Mouse (Mus musculus): ENCODE results near the gene Cux2. TPM values are rescaled to one million over a fixed set of nuclear protein-coding genes. Genes with fewer than 3 reads are reported as not detected.
A peak's percentile ranks its signal among the peaks of the same experiment; 100 is the strongest.

Gene Cux2
- polyA plus RNA-seq, 1 experiment from 2014 or later, result not detected

DNA sequence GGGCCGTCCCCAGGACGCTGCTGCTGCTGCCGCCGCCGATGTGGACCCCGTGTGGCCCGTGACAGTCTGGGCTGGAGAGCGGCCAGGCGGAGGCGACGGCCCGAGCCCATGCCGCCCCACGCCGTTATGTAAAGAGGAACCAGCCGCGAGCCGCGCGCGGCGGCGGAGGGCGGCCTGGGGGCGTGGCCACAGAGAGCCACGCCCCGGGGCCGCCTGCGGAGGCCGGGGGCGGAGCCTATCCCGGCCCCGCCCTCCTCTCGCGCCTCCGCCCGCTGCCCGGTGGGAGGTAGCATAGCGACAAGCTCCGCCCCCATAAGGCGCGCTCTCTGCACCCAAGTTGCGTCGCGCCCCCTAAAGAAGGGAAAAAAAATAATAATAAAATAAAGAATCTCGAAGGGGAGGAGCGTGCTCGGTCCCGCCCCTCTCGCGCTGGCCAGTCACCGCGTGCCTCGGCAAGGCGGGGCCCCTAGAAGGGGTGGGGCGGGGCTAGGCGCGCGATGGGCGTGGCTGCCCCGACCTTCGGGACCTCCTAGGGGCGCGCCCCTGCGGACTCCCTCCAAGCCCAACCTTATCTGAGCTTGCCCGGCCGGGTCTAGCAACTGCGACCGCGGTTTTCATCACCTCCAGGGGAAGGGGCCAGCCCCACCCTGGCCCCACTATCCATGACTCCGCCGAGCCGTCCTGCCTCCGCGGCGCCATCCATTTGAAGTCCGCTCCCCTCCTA, 213.0 kb downstream of the Cux2 start:
- peak overlapping the region; percentile 92 for H3K27ac ChIP-seq
- peaks cover 41% of the 10 kb centered on the region for H3K79me2 ChIP-seq (ENCODE audit: inconsistent target)
- no peaks in the 10 kb centered on the region; the same call in 1 of the 2 replicates for H3K36me3 ChIP-seq (ENCODE audit: inconsistent target)
- peak overlapping the region; percentile 58 for H3K4me3 ChIP-seq (ENCODE audit: inconsistent target)
- under 1% methylated on average over 75 of the region's 77 CpGs for WGBS (ENCODE audit: missing documents)

DNA sequence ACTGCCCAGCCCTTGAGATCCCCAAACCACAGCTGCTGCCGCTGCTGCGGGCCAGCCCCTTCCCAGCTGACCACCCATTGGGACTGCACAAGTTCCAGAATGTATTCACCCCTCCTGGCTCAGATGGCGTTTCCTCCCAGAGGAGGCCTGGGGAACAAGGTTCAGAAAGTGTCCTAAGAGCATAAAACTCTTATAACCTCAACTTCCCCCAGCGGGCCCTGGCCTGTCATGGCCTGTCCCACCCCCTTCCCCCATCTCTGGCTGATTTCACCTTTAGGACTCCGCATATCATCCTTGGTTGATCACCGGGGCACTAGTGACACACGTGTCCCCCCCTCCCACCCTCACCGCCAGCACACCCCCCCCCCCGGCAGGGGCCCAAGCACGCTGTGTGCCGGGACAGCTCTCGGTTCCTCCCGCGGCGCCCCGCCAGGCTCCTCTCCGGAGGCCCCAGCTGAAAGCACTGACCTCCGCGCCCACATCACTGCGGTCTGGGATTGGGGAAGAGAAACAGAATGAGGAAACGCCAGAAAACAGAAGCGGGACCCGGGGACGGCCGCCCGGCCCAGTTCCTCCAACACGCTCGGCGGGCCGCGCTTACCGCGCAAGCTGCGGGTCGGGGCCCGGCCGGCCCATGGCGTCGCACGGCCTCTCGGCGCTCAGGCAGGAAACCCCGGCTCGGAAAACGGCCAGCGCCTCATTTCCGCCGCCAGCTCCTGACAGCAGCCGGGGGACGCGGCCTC, 213.8 kb downstream of the Cux2 start:
- Histone ChIP-seq H3K79me2 (ENCODE audit: inconsistent target) (peaks cover 48% of the 10 kb centered on the region), H3K27ac (peak overlapping the region; percentile 99)
- WGBS (ENCODE audit: missing documents), result 0% methylated on average over 38 of the region's 51 CpGs

DNA sequence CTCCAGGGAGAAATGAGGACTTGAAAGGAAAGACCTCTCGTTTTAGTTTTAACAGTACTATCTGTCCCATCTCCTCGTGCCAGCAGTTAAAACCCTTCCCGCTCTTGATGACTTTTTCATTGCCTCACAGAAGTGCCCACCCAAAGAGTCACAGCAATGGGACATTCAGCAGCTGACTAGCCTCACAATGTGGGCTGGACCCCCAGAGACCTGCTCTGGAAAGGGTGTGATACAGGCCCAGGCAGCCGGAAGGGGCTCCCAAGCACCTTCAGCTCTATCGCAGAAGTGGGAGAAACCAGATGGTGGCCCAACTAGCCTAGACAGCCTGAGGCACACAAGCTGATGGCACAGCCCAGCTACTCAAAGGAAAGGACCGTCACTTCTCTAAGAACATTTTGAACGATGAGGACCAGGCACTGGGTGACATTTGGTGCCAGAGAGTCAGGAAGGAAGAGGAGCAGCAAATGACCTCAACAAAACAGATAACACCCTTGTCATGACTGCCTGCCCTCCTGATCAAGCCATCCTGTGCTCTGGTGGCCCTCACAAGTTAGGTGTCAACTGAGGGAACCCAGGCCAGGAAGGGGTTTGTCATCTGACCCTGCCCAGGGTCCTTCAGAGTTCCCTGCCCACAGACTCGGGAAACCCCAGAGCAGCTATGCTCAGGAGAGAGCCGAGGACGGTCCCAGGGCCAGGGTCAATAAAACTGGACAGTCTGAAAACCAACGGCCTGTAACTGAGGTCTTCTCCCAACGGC, 214.7 kb downstream of the Cux2 start:
- Histone ChIP-seq H3K36me3 (ENCODE audit: inconsistent target) (no peaks in the 10 kb centered on the region; the same call in 1 of the 2 replicates), H3K79me2 (ENCODE audit: inconsistent target) (peaks cover 58% of the 10 kb centered on the region), H3K27ac (peak overlapping the region; percentile 99), H3K4me3 (ENCODE audit: inconsistent target) (peak overlapping the region; percentile 97)
- 6% methylated on average over 12 of the region's 12 CpGs for WGBS (ENCODE audit: missing documents)

More for the DNA sequence above, 213.8 kb downstream of the Cux2 start:
- Histone ChIP-seq H3K4me3 (ENCODE audit: inconsistent target) (peak overlapping the region; percentile 97), H3K36me3 (ENCODE audit: inconsistent target) (no peaks in the 10 kb centered on the region; the same call in 1 of the 2 replicates)

DNA sequence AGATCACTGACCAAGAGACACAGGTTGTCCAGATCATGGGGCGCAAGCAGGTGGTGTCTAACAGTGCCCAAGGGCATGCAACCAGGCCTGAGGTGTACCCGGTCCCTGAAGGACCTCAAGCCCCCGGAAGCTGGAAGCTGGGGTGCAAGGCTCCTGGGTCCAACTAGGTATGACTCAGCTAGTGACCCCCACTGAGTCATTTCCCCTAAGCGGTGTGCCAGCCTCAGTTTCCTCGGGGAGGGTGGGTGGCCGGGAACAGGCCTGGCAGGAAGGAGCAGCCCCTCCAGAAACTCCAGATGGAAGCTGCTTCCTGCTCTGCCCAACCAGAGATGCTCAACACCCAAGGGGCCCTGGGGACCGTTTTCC, 215.7 kb downstream of the Cux2 start:
- Histone ChIP-seq H3K27ac (peak overlapping the region; percentile 99), H3K79me2 (ENCODE audit: inconsistent target) (peaks cover 67% of the 10 kb centered on the region), H3K4me3 (ENCODE audit: inconsistent target) (peak overlapping the region; percentile 97), H3K36me3 (ENCODE audit: inconsistent target) (no peaks in the 10 kb centered on the region; the same call in 1 of the 2 replicates)
- WGBS (ENCODE audit: missing documents), result 4% methylated on average over 7 of the region's 7 CpGs

DNA sequence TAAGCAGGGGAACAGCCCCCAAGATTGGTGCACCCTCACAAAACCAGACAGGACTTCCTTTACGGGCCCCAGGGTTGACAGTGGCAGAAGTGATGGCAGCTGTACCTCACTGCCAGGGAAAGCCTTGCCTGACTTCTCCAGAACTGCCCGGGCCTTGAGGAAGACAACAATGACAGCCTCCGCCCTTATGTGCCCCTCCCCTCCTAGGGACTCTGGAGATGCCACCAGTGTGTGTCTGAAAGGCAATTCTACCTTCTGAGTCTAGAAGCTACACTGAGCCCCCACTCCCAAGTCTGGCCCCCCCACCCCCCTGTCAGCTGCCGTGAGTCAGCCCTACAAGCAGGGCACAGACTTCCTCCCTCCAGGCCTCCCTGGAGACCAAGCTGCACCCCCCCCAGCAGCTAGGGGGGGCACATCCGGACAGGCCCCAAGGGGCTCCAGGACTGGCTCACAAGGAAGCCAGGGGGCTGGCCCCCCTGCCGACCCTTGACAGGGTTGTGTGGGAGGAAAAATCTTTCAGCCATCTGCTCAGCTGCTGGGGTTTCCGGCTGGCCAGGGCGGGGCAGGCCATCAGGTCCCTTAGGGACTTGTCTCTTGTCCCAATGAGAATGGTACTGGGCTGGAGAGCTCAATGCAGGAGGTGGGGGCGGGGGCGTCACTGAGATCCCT, 216.2 kb downstream of the Cux2 start:
- H3K4me3 ChIP-seq (ENCODE audit: inconsistent target), result peak overlapping the region; percentile 97
- peak overlapping the region; percentile 99 for H3K27ac ChIP-seq
- H3K36me3 ChIP-seq (ENCODE audit: inconsistent target), result no peaks in the 10 kb centered on the region; the same call in 1 of the 2 replicates
- H3K79me2 ChIP-seq (ENCODE audit: inconsistent target), result peaks cover 72% of the 10 kb centered on the region
- WGBS (ENCODE audit: missing documents), result 3% methylated on average over 10 of the region's 10 CpGs

DNA sequence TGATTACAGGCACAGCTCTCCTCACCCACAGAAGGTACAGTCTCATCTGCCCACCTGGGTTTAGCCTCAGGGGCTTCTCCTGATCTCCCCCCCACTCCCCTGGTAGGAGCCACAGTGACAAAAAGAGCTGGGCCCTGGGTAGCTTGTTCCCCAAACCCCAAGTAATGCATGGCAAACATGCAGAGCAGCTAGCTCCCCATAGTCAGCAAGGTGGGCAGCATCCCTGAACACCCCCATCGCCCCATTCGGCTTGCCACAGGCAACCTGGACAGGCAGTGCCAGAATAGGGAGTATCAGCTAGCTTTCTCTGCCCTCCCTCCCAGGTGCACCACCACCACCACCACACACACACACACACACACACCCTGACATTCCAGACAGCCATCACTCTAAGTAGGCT, 216.7 kb downstream of the Cux2 start:
- Histone ChIP-seq H3K4me3 (ENCODE audit: inconsistent target) (peak overlapping the region; percentile 97), H3K27ac (peak overlapping the region; percentile 99), H3K79me2 (ENCODE audit: inconsistent target) (peaks cover 75% of the 10 kb centered on the region), H3K36me3 (ENCODE audit: inconsistent target) (peaks cover under 1% of the 10 kb centered on the region; the same call in 1 of the 2 replicates)
- 33% methylated on average over 2 of the region's 2 CpGs for WGBS (ENCODE audit: missing documents)

DNA sequence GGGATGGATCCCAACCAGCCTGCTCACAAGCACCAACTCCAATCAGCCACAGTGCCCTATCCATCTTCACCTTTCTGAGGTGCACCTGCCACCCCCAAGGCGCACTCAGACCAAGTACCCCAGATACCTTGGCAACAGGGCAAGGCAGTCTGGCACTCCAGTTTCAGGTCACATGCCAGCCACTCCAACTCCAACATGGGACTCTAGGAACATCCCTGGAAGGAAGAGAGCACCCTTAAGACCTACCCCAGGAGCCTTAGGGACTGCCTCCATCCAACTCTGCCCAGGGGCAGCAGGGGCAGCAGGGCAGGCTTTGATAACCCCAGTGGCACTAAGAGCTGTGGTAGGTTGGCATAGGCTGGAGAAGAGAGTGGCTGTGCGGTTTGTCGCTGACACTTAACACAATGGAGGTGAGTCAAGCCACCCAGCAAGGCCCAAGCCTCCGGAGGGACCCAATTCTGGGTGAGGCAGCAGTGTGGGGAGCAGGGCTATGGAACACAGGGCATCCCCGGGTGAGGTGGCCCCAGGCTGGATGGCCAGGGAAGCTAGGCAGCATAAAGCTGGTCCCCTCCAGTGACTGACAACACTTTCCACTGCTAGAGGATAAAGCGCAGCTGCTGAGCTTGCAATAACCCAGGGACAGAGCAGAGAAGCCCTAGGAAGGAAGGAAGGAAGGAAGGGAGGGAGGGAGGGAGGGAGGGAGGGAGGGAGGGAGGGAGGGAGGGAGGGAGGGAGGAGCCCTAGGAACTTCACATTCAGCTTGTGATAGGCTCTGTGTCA, 217.3 kb downstream of the Cux2 start:
- 52% methylated on average over 5 of the region's 6 CpGs for WGBS (ENCODE audit: missing documents)
- H3K27ac ChIP-seq, result peak overlapping the region; percentile 99
- peak overlapping the region; percentile 97; the same call in 1 of the 2 replicates for H3K4me3 ChIP-seq (ENCODE audit: inconsistent target)
- peaks cover 6% of the 10 kb centered on the region for H3K36me3 ChIP-seq (ENCODE audit: inconsistent target)
- H3K79me2 ChIP-seq (ENCODE audit: inconsistent target), result peaks cover 81% of the 10 kb centered on the region

DNA sequence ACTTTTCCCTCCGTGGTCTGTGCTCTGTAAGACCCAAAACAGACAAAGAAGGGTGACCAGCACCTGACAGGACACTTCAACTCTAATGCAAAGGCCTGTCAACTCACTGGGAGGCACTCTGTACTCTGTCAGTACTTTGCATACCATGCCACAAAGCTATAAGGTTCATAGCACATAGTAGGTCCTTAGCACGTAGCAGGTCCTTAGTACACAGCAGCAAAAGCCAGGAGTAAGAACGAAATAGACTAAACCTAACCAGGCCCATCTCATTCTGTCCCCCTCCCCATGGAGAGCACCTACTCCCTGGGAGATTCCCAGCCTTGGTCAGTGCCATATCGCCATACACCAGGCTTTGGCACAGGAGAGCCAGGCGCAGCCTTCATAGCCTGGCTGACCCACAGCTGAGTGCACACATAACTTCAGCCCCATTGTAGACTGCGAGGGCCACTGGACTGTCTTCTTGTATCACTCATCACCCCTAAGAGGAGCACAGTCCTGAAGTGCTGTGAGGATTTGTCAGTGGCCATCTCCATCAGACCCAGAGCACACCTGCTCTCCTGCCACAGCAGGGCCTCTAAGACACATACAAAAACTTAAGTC, 218.8 kb downstream of the Cux2 start:
- WGBS (ENCODE audit: missing documents), result 90% methylated on average over 6 of the region's 6 CpGs
- Histone ChIP-seq H3K79me2 (ENCODE audit: inconsistent target) (peaks cover 96% of the 10 kb centered on the region), H3K27ac (no peak overlapping the region), H3K4me3 (ENCODE audit: inconsistent target) (no peak overlapping the region), H3K36me3 (ENCODE audit: inconsistent target) (peaks cover 21% of the 10 kb centered on the region)

DNA sequence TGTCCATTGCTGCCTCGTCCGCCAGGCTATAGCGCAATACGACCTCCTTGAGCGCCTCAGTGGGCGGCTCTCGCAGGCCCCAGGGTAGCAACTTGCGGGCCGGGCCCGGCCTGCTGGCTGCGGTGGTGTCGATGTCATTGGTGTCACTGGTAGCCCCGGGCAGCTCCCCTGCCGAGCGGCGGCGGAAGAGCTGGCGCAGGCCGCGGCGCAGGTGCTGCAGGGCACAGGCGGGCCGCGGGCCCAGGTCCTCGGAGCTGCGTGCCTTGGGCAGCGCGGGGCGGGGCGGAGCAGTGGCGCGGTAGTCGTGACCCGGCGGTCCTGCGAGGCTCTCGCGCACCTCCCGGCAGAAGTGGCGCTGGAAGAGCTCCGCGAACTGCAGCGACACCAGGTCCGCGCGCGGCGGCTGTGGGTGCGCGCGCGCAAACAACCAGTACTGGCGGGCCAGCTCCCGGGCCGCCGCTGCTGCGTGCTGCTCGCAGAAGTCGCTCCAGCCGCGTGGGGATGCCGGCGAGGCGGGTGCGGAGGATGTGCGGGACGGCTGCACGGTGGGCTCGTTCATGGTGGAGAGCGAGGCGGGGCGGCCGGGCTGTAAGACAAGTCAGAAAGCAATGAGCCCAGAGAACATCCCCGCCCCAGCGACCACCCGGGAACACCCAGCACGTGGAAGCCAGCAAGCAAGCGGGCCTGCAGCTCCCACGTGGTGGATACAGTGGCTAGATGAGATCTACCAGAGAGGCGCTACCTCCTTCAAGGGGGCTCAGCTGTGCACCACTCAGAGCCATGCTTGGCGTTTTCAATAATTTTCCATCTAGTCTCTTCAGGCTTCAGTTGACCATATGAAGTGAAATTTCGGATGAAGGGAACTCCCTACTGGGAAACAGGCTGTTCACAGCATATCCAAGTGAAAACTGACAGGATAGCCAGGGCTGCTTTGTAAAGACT, 221.1 kb downstream of the Cux2 start:
- H3K79me2 ChIP-seq (ENCODE audit: inconsistent target), result peaks cover 97% of the 10 kb centered on the region
- peaks cover 32% of the 10 kb centered on the region for H3K36me3 ChIP-seq (ENCODE audit: inconsistent target)
- no peak overlapping the region for H3K27ac ChIP-seq
- WGBS (ENCODE audit: missing documents), result 95% methylated on average over 45 of the region's 82 CpGs
- H3K4me3 ChIP-seq (ENCODE audit: inconsistent target), result no peak overlapping the region

DNA sequence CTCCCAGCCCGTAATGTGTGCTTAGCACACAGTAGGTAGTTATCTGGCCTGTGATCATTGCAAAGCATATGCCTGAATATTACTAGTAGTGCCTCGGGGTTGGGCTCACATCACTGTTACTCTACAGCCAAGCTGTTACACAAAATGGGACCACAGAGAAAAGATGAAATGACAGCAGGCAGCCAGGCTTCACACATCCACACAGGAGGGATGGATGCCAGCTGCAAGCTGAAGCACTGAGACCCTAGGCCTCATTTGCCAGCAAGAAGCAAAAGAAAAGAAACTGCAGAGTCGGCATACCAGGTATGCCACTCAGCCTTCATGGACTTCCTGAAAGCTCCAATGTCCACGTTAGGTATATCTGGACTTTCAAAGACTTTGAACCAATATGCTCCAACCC, 222.0 kb downstream of the Cux2 start:
- 88% methylated on average over 4 of the region's 4 CpGs for WGBS (ENCODE audit: missing documents)
- Histone ChIP-seq H3K27ac (no peak overlapping the region), H3K36me3 (ENCODE audit: inconsistent target) (peaks cover 40% of the 10 kb centered on the region), H3K79me2 (ENCODE audit: inconsistent target) (peaks cover 97% of the 10 kb centered on the region), H3K4me3 (ENCODE audit: inconsistent target) (no peak overlapping the region)

DNA sequence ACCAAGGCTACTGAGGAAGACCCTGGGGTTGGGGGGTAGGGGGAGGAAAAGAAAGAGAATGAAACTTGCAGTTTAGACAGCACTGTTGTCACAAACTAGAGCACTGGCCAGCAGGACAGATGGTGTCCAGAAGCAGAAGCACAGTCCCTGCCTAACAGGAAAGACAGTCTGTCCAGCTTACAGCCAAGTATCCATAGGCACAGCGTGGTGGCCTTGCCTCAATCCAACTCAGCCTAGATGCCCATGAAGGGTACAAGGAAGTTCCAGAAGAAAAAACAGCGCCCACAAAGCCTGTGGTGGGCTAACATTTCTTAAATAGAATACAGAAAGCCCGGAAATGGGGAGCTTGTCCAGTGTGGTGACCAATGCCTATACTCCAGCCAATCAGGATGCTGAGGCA, 224.3 kb downstream of the Cux2 start:
- Histone ChIP-seq H3K4me3 (ENCODE audit: inconsistent target) (no peak overlapping the region), H3K79me2 (ENCODE audit: inconsistent target) (peaks cover 97% of the 10 kb centered on the region), H3K36me3 (ENCODE audit: inconsistent target) (peaks cover 55% of the 10 kb centered on the region), H3K27ac (no peak overlapping the region)
- WGBS (ENCODE audit: missing documents), result 86% methylated on average over 3 of the region's 3 CpGs

DNA sequence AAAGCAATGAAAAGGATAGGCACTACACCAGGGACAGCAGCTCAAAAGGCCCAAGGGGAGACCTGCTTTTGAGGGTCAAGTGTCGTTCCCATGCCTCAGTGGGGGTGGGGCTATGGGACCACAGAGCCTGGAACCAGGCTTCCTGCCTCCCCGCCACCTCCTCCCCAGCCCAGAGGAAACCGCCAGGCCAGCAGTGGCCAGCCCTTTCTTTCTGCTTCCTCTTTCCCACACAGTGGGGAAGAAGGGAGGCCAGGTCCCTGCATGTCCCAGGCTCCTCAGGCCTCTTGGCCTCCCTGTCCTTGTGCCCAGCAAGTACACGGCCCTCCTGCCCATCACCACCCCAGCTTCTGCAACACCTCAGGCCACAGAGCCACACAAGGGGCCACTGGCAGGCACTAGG, 225.8 kb downstream of the Cux2 start:
- Histone ChIP-seq H3K4me3 (ENCODE audit: inconsistent target) (no peak overlapping the region), H3K27ac (peak overlapping the region; percentile 62), H3K36me3 (ENCODE audit: inconsistent target) (peaks cover 60% of the 10 kb centered on the region), H3K79me2 (ENCODE audit: inconsistent target) (peaks cover 97% of the 10 kb centered on the region)
- WGBS (ENCODE audit: missing documents), result 0% methylated on average over 4 of the region's 4 CpGs

Data from macrophage (primary cell).